Mouse (Mus musculus) heart, postnatal 0 days (tissue): Measurements from ENCODE around the gene Ush1g. TPM values are rescaled to one million over a fixed set of nuclear protein-coding genes. Genes with fewer than 3 reads are reported as not detected.
A peak's percentile ranks its signal among the peaks of the same experiment; 100 is the strongest.

Source experiments
- ATAC-seq: fragments of 200-750 bp; cut with Nextera tagmentation; 2 replicates; pipeline ENCODE4 v1.8.0; 2017; ENCODE audit warnings: low read depth, moderate number of reproducible peaks, moderate library complexity; ENCODE audit not compliant: insufficient read depth
- DNase-seq: peaks from one replicate; pipeline ENCODE4 v3.0.0-alpha.2; 2016; ENCODE audit warnings: low spot score
- H3K27ac ChIP-seq: fragments of 300-500 bp; sonication (generic); 2 replicates; pipeline ENCODE4 v1.5.1; 2014; ENCODE audit warnings: low read depth, mild to moderate bottlenecking
- H3K27me3 ChIP-seq: fragments of 300-500 bp; sonication (generic); 2 replicates; pipeline ENCODE4 v1.6.1; 2014; ENCODE audit warnings: low read length, mixed read lengths; ENCODE audit not compliant: control insufficient read depth, insufficient read depth
- H3K36me3 ChIP-seq: fragments of 300-500 bp; sonication (generic); replicated peaks from 2 replicates; pipeline ENCODE4 v1.6.1; 2014; ENCODE audit warnings: low read length, mixed read lengths; ENCODE audit not compliant: control insufficient read depth, insufficient read depth
- H3K4me1 ChIP-seq: fragments of 300-500 bp; sonication (generic); 2 replicates; pipeline ENCODE4 v1.6.1; 2014; ENCODE audit warnings: antibody characterized with exemption; ENCODE audit not compliant: control insufficient read depth, insufficient read depth
- H3K4me2 ChIP-seq: fragments of 300-500 bp; sonication (generic); 2 replicates; pipeline ENCODE4 v1.6.1; 2014; ENCODE audit warnings: low read depth, mild to moderate bottlenecking, low read length, moderate library complexity
- H3K4me3 ChIP-seq: fragments of 300-500 bp; sonication (generic); 2 replicates; pipeline ENCODE4 v1.5.1; 2014; ENCODE audit warnings: low read depth, low read length
- H3K9ac ChIP-seq: fragments of 300-500 bp; sonication (generic); replicated peaks from 2 replicates; pipeline ENCODE4 v1.6.1; 2014; ENCODE audit warnings: low read depth, low read length, mixed read lengths
- H3K9me3 ChIP-seq: fragments of 300-500 bp; sonication (generic); replicated peaks from 2 replicates; pipeline ENCODE4 v1.6.1; 2016; ENCODE audit warnings: low read length; ENCODE audit not compliant: control insufficient read depth
- CTCF ChIP-seq: IDR thresholded peaks from 2 replicates; pipeline ENCODE4 v1.5.1; 2016; ENCODE audit warnings: antibody characterized with exemption, control low read depth, low read depth
- EP300 ChIP-seq: IDR thresholded peaks from 2 replicates; pipeline ENCODE4 v1.6.1; 2016; ENCODE audit warnings: antibody characterized with exemption, low read depth
- WGBS: fragments of 180-500 bp; shearing (Covaris S2); extraction: QIAGEN DNeasy Blood & Tissue Kit; methylation state at CpG from one replicate; pipeline ENCODE4 v1.1.7; 2014; 5-methylcytosine and 5-hydroxymethylcytosine counted together
- polyA plus RNA-seq: library from polyadenylated mRNA; unstranded; fragments of >200 nt; fragmentation: Nextera tagmentation; extraction: Ambion mirVana; gene quantifications from 2 replicates; pipeline ENCODE4 v1.2.1, GENCODE M21; 2015
- total RNA-seq: library from RNA; depleted of rRNA; stranded (reverse); fragments of >200 nt; gene quantifications from 2 replicates; pipeline ENCODE4 v1.2.3, GENCODE M21; 2014; ENCODE audit warnings: low replicate concordance

Ush1g gene
- total and polyA plus RNA-seq, 2 experiments from 2014 or later: 0.03 TPM; not detected in 1

GRCm38 (mm10) chr11:115303167-115303566 lies 18.7 kb downstream of the Ush1g start:
- peaks cover 3% of the 10 kb centered on the region; the same call in 1 of the 2 replicates for H3K27me3 ChIP-seq
- no peak for ATAC-seq
- WGBS: 53% methylated on average over 8 of the region's 8 CpGs

GRCm38 (mm10) chr11:115301351-115301750 lies 20.5 kb downstream of the Ush1g start:
- H3K4me1 ChIP-seq: no peaks in the 10 kb centered on the region; the same call in 1 of the 2 replicates
- H3K4me3 ChIP-seq: no peak overlapping the region
- WGBS: 89% methylated on average over 2 of the region's 2 CpGs
- H3K9ac ChIP-seq: no peak overlapping the region
- H3K27ac ChIP-seq: no peak overlapping the region
- H3K4me2 ChIP-seq: no peak overlapping the region
- no peak for DNase-seq
- H3K27me3 ChIP-seq: peaks cover 12% of the 10 kb centered on the region; the same call in 1 of the 2 replicates
- no peak for TF ChIP-seq EP300
- H3K36me3 ChIP-seq: no peaks in the 10 kb centered on the region
- ATAC-seq: no peak
- H3K9me3 ChIP-seq: no peaks in the 10 kb centered on the region

More at GRCm38 (mm10) chr11:115303167-115303566, 18.7 kb downstream of the Ush1g start:
- H3K9ac ChIP-seq: no peak overlapping the region
- H3K4me1 ChIP-seq: no peaks in the 10 kb centered on the region
- H3K36me3 ChIP-seq: no peaks in the 10 kb centered on the region
- no peak for DNase-seq
- H3K9me3 ChIP-seq: no peaks in the 10 kb centered on the region
- no peak overlapping the region for H3K4me3 ChIP-seq
- H3K27ac ChIP-seq: no peak overlapping the region
- TF ChIP-seq EP300: no peak
- TF ChIP-seq CTCF: no peak
- H3K4me2 ChIP-seq: no peak overlapping the region

- H3K27ac ChIP-seq: no peak overlapping the region
- WGBS: 79% methylated on average over 4 of the region's 4 CpGs
- H3K9me3 ChIP-seq: no peaks in the 10 kb centered on the region
Observed at GRCm38 (mm10) chr11:115300745-115301144, 21.1 kb downstream of the Ush1g start.

GRCm38 (mm10) chr11:115298160-115298559 lies 23.7 kb downstream of the Ush1g start:
- H3K36me3 ChIP-seq: no peaks in the 10 kb centered on the region
- WGBS: 65% methylated on average over 8 of the region's 8 CpGs
- H3K27ac ChIP-seq: no peak overlapping the region
- H3K4me2 ChIP-seq: no peak overlapping the region
- no peak overlapping the region for H3K9ac ChIP-seq
- H3K27me3 ChIP-seq: peaks cover 14% of the 10 kb centered on the region; the same call in 1 of the 2 replicates
- ATAC-seq: no peak
- no peak overlapping the region for H3K4me3 ChIP-seq
- TF ChIP-seq CTCF (no peak), EP300 (no peak)
- DNase-seq: no peak
- H3K9me3 ChIP-seq: no peaks in the 10 kb centered on the region
- H3K4me1 ChIP-seq: no peaks in the 10 kb centered on the region; the same call in 1 of the 2 replicates

More at GRCm38 (mm10) chr11:115300745-115301144, 21.1 kb downstream of the Ush1g start:
- DNase-seq: no peak
- Histone ChIP-seq H3K36me3 (no peaks in the 10 kb centered on the region), H3K4me3 (no peak overlapping the region), H3K4me1 (no peaks in the 10 kb centered on the region; the same call in 1 of the 2 replicates), H3K9ac (no peak overlapping the region), H3K4me2 (no peak overlapping the region), H3K27me3 (peaks cover 14% of the 10 kb centered on the region; the same call in 1 of the 2 replicates)
- TF ChIP-seq EP300: no peak
- no peak for TF ChIP-seq CTCF
- ATAC-seq: no peak

- Histone ChIP-seq H3K27me3 (peaks cover 14% of the 10 kb centered on the region; the same call in 1 of the 2 replicates), H3K36me3 (no peaks in the 10 kb centered on the region), H3K4me3 (peak within 1 kb of the TSS; percentile 50), H3K27ac (no peak within 1 kb of the TSS), H3K9me3 (no peaks in the 10 kb centered on the region), H3K9ac (peak within 1 kb of the TSS; percentile 43), H3K4me1 (peaks cover 6% of the 10 kb centered on the region), H3K4me2 (peak within 1 kb of the TSS; percentile 77)
- TF ChIP-seq EP300 (no peak), CTCF (peak; percentile 23)
- 1% methylated on average over 42 of the region's 44 CpGs for WGBS
- ATAC-seq (peak; percentile 60), DNase-seq (peak; percentile 39)
Observed at GRCm38 (mm10) chr11:115297214-115297826, 24.5 kb downstream of the Ush1g start, which contains the start of gene Fads6. Gene Fads6, minus strand, starts transcription at chr11:115297663.
